Comparison of ENCODE assay signal across 19 mouse cellular contexts in genomic region chr6:50760367-50760766, GRCm38 (mm10).
DNase-seq lines count a peak whose midpoint lies in the region; ATAC-seq and TF ChIP-seq lines count a peak whose summit lies in the region.
"Had no signal": no experiment of that assay in that cellular context is flagged by ENCODE, and none has a peak within 500 bp of the region (broad histone marks: within the 10 kb centered on the region; RNA-seq: fewer than 3 reads in every experiment).

No protein-coding gene starts in this region.

- no peaks in the 10 kb centered on the region for H3K4me1 ChIP-seq in limb, embryonic 14.5 days (ENCODE audit: control insufficient read depth, insufficient read depth, low read length)
- H3K4me1 ChIP-seq in limb, embryonic 10.5 days: no peaks in the 10 kb centered on the region
- no peaks in the 10 kb centered on the region for H3K4me1 ChIP-seq in lung, adult 2 months (ENCODE audit: control insufficient read depth, insufficient read depth, low read length)
- peaks cover 6% of the 10 kb centered on the region for H3K4me1 ChIP-seq in hindbrain, embryonic 10.5 days (replicated peaks)
- H3K4me1 ChIP-seq: heart, embryonic 15.5 days; hindbrain, embryonic 15.5 days had no signal

- ATAC-seq in limb, embryonic 14.5 days (ENCODE audit: low FRiP score, low read depth): no peak
- ATAC-seq: forebrain, embryonic 16.5 days had no signal

- TF ChIP-seq POLR2A in limb, embryonic 14.5 days (IDR thresholded peaks at IDR 0.05; ENCODE audit: borderline replicate concordance, extremely low read depth, insufficient read depth, insufficient read length): no peak
- TF ChIP-seq POLR2A in lung, adult 2 months (IDR thresholded peaks at IDR 0.05; ENCODE audit: borderline replicate concordance, extremely low read depth, low read depth, low read length): no peak

- no peak overlapping the region for H3K4me3 ChIP-seq in limb, embryonic 14.5 days (replicated peaks; ENCODE audit: low read length)
- no peak overlapping the region for H3K4me3 ChIP-seq in limb, embryonic 10.5 days
- no peak overlapping the region for H3K4me3 ChIP-seq in lung, adult 2 months (replicated peaks; ENCODE audit: extremely low read depth, low read depth, low read length)
- no peak overlapping the region for H3K4me3 ChIP-seq in hindbrain, embryonic 10.5 days
- H3K4me3 ChIP-seq: heart, adult 2 months; heart, embryonic 15.5 days; hindbrain, embryonic 15.5 days had no signal

- H3K4me2 ChIP-seq in limb, embryonic 14.5 days (replicated peaks; ENCODE audit: low read depth, low read length, severe bottlenecking): no peak overlapping the region
- H3K4me2 ChIP-seq: heart, embryonic 11.5 days; heart, embryonic 15.5 days; hindbrain, embryonic 15.5 days had no signal

- DNase-seq in limb, embryonic 14.5 days (ENCODE audit: low spot score): peak; percentile 18
- DNase-seq in limb, embryonic 10.5 days (ENCODE audit: low spot score): no peak
- peak; percentile 60 for DNase-seq in NIH3T3 (ENCODE audit: low read depth)
- peak; percentile 17 for DNase-seq in lung, adult 2 months
- peak; percentile 53 for DNase-seq in lung, postnatal 14 days
- DNase-seq in cerebellum, adult 9-10 months: no peak
- DNase-seq in thymus, postnatal 10 days (ENCODE audit: low spot score in 2 of 2): no peak
- DNase-seq in hindbrain, embryonic 10.5 days (ENCODE audit: low spot score): no peak
- DNase-seq: adrenal gland, adult 2 months; adrenal gland, postnatal 25 days; cerebellum, adult 18-20 months; cerebellum, postnatal 10 days; gastrocnemius, postnatal 10 days; heart, adult 2 months had no signal

- H3K9ac ChIP-seq in limb, embryonic 14.5 days (ENCODE audit: low read depth, low read length, severe bottlenecking): no peak overlapping the region
- H3K9ac ChIP-seq: heart, embryonic 15.5 days; hindbrain, embryonic 15.5 days had no signal

- no peak overlapping the region for H3K27ac ChIP-seq in limb, embryonic 14.5 days (replicated peaks; ENCODE audit: low read depth, low read length)
- H3K27ac ChIP-seq in limb, embryonic 10.5 days: no peak overlapping the region
- no peak overlapping the region for H3K27ac ChIP-seq in hindbrain, embryonic 10.5 days
- H3K27ac ChIP-seq: heart, adult 2 months; heart, embryonic 15.5 days; hindbrain, embryonic 15.5 days had no signal

- TF ChIP-seq CTCF in lung, adult 2 months (IDR thresholded peaks at IDR 0.05; ENCODE audit: insufficient read depth, low read length): no peak

- 71% methylated on average over 6 of the region's 6 CpGs for WGBS in limb, embryonic 14.5 days
- 90% methylated on average over 6 of the region's 6 CpGs for WGBS in limb, embryonic 10.5 days
- WGBS in lung, adult 2 months: 30% methylated on average over 6 of the region's 6 CpGs
- WGBS in hindbrain, embryonic 10.5 days: 78% methylated on average over 6 of the region's 6 CpGs

- no peaks in the 10 kb centered on the region for H3K27me3 ChIP-seq in limb, embryonic 14.5 days (ENCODE audit: control insufficient read depth, insufficient read depth, low read length)
- H3K27me3 ChIP-seq in limb, embryonic 10.5 days (ENCODE audit: low read depth, poor library complexity, severe bottlenecking): peaks cover 4% of the 10 kb centered on the region; the same call in 1 of the 2 replicates
- H3K27me3 ChIP-seq in hindbrain, embryonic 10.5 days (ENCODE audit: insufficient read depth, poor library complexity, severe bottlenecking): no peaks in the 10 kb centered on the region
- H3K27me3 ChIP-seq: CH12.LX; heart, embryonic 15.5 days; hindbrain, embryonic 15.5 days had no signal

- H3K36me3 ChIP-seq in limb, embryonic 14.5 days (ENCODE audit: control insufficient read depth, insufficient read depth, low read length): no peaks in the 10 kb centered on the region
- H3K36me3 ChIP-seq in limb, embryonic 10.5 days: no peaks in the 10 kb centered on the region
- H3K36me3 ChIP-seq in hindbrain, embryonic 10.5 days: no peaks in the 10 kb centered on the region
- H3K36me3 ChIP-seq: heart, embryonic 15.5 days; hindbrain, embryonic 15.5 days had no signal

- H3K9me3 ChIP-seq in limb, embryonic 14.5 days (ENCODE audit: control insufficient read depth, low read length): no peaks in the 10 kb centered on the region
- no peaks in the 10 kb centered on the region for H3K9me3 ChIP-seq in limb, embryonic 10.5 days (replicated peaks)
- no peaks in the 10 kb centered on the region for H3K9me3 ChIP-seq in hindbrain, embryonic 10.5 days
- H3K9me3 ChIP-seq: heart, embryonic 15.5 days; hindbrain, embryonic 15.5 days had no signal

Comparison
In these comparisons a context has a peak if more than half of its experiments do, and no peak if none do; other contexts are left out.
1. DNase-seq: peak in limb, embryonic 14.5 days (single experiment), NIH3T3 (single experiment), lung, adult 2 months (single experiment) and lung, postnatal 14 days (single experiment); none in limb, embryonic 10.5 days (single experiment), cerebellum, adult 9-10 months (single experiment), thymus, postnatal 10 days (0 of 2) and hindbrain, embryonic 10.5 days (single experiment).